Mouse (Mus musculus): ENCODE measurements around the gene Smarca1. TPM values are rescaled to one million over a fixed set of nuclear protein-coding genes. Genes with fewer than 3 reads are reported as not detected.

The Smarca1 gene
- polyA plus RNA-seq (2015; fragmentation: Nextera tagmentation; extraction: Ambion mirVana): 0.75 and 1.3 TPM in 2 replicates

- Histone ChIP-seq H3K4me3 (ENCODE audit: low read depth, low read length) (peak within 1 kb of the TSS; percentile 49), H3K27me3 (ENCODE audit: insufficient read depth, low read length) (0 out of 2 replicates have a peak, but pooled peaks cover 3% of the 10 kb centered on the region), H3K36me3 (replicated peaks; ENCODE audit: insufficient read depth, low read length) (no peaks in the 10 kb centered on the region), H3K9ac (replicated peaks) (no peak within 1 kb of the TSS; the same call in 1 of the 2 replicates), H3K9me3 (ENCODE audit: low read length) (no peaks in the 10 kb centered on the region), H3K27ac (ENCODE audit: low read depth) (no peak within 1 kb of the TSS), H3K4me2 (ENCODE audit: low read depth, low read length) (peak within 1 kb of the TSS; percentile 75), H3K4me1 (ENCODE audit: insufficient read depth) (no peaks in the 10 kb centered on the region)
- no peak for TF ChIP-seq CTCF (IDR thresholded peaks at IDR 0.05; ENCODE audit: low read depth)
- 22% methylated on average over 15 of the region's 17 CpGs for WGBS (ENCODE audit: insufficient replicate concordance)
- DNase-seq (no peak), ATAC-seq (no peak)
Observed at GRCm38 (mm10) chrX:47892431-47893024, at the start of gene Smarca1. Smarca1 (minus strand) TSS chrX:47892974.

DNA sequence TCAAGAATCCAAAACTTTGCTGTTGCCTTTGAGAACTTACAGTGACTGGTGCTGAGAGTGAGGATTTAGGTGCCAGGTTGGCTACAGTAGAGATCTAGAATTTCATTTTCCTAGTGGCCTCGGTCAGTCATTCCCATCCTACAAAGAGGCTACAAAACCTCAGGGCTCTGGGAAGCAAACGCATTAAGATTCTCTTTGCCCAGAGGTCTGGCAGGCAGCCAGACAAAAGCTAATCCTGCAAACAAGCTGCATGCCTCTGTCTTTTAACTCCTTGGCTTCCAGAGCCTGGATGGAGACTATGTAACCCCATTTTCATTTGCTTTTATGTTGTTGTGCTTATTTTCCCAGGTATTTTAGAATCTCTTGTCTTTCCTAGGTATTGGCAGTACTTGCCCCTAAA is 45.0 kb upstream of the Smarca1 start:
- Histone ChIP-seq H3K9ac (replicated peaks) (no peak overlapping the region), H3K9me3 (ENCODE audit: low read length) (no peaks in the 10 kb centered on the region), H3K4me2 (ENCODE audit: low read depth, low read length) (no peak overlapping the region), H3K4me1 (ENCODE audit: insufficient read depth) (no peaks in the 10 kb centered on the region), H3K4me3 (ENCODE audit: low read depth, low read length) (no peak overlapping the region), H3K36me3 (replicated peaks; ENCODE audit: insufficient read depth, low read length) (no peaks in the 10 kb centered on the region; the same call in 1 of the 2 replicates), H3K27ac (ENCODE audit: low read depth) (no peak overlapping the region), H3K27me3 (ENCODE audit: insufficient read depth, low read length) (no peaks in the 10 kb centered on the region)
- 57% methylated on average over 2 of the region's 2 CpGs for WGBS (ENCODE audit: insufficient replicate concordance)
- DNase-seq (peak; percentile 15), ATAC-seq (no peak)
- TF ChIP-seq CTCF (IDR thresholded peaks at IDR 0.05; ENCODE audit: low read depth) (no peak), EP300 (IDR thresholded peaks at IDR 0.05; ENCODE audit: low read depth) (no peak)

DNA sequence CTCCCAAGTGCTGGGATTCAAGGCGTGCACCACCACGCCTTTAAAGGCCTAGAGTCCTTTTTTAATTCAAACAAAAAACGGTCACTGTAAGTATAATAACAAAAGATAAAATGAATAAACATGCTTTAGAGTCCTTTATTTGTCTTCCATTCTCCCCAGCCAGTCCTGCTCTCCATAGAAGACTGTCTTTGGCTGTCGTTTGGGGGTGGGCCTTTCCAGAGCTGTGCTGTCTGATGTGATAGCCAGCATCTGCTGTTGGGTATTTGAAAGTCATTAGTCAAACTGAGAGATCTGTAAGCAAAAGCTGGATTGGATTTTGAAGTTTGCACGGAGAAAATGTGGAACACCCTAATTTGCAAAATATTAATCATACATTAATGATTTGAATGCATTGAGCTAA is 44.1 kb upstream of the Smarca1 start:
- Histone ChIP-seq H3K27me3 (ENCODE audit: insufficient read depth, low read length) (no peaks in the 10 kb centered on the region), H3K4me2 (ENCODE audit: low read depth, low read length) (no peak overlapping the region), H3K4me3 (ENCODE audit: low read depth, low read length) (no peak overlapping the region), H3K36me3 (replicated peaks; ENCODE audit: insufficient read depth, low read length) (no peaks in the 10 kb centered on the region; the same call in 1 of the 2 replicates), H3K4me1 (ENCODE audit: insufficient read depth) (no peaks in the 10 kb centered on the region), H3K9ac (replicated peaks) (no peak overlapping the region), H3K27ac (ENCODE audit: low read depth) (no peak overlapping the region), H3K9me3 (ENCODE audit: low read length) (no peaks in the 10 kb centered on the region)
- no peak for ATAC-seq
- TF ChIP-seq CTCF (IDR thresholded peaks at IDR 0.05; ENCODE audit: low read depth): no peak
- no peak for TF ChIP-seq EP300 (IDR thresholded peaks at IDR 0.05; ENCODE audit: low read depth)
- no peak for DNase-seq
- WGBS (ENCODE audit: insufficient replicate concordance): 76% methylated on average over 5 of the region's 5 CpGs

DNA sequence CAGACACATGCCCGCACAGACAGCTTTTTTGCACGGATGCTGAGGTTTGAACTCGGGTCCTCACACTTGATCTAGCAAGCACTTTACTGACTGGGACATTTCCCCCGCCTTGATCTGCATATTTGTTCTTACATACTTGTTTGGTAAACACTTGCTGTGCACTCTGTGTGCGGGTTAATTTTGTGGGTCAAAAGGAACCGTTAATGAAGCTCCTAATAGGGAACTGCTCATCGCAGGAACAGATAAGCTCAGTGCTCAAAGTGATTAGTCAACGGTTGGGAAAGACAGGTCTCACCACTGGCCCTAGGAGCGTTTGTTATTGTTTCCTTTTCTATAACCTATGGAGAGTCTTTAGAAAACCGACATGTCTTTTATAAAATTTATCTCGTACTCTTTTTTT is 41.6 kb upstream of the Smarca1 start:
- Histone ChIP-seq H3K4me2 (ENCODE audit: low read depth, low read length) (no peak overlapping the region), H3K9me3 (ENCODE audit: low read length) (no peaks in the 10 kb centered on the region), H3K27ac (ENCODE audit: low read depth) (no peak overlapping the region), H3K36me3 (replicated peaks; ENCODE audit: insufficient read depth, low read length) (no peaks in the 10 kb centered on the region), H3K4me3 (ENCODE audit: low read depth, low read length) (no peak overlapping the region), H3K4me1 (ENCODE audit: insufficient read depth) (no peaks in the 10 kb centered on the region), H3K9ac (replicated peaks) (no peak overlapping the region), H3K27me3 (ENCODE audit: insufficient read depth, low read length) (no peaks in the 10 kb centered on the region)
- DNase-seq: no peak
- no peak for TF ChIP-seq CTCF (IDR thresholded peaks at IDR 0.05; ENCODE audit: low read depth)
- no peak for TF ChIP-seq EP300 (IDR thresholded peaks at IDR 0.05; ENCODE audit: low read depth)
- 71% methylated on average over 11 of the region's 11 CpGs for WGBS (ENCODE audit: insufficient replicate concordance)
- no peak for ATAC-seq

DNA sequence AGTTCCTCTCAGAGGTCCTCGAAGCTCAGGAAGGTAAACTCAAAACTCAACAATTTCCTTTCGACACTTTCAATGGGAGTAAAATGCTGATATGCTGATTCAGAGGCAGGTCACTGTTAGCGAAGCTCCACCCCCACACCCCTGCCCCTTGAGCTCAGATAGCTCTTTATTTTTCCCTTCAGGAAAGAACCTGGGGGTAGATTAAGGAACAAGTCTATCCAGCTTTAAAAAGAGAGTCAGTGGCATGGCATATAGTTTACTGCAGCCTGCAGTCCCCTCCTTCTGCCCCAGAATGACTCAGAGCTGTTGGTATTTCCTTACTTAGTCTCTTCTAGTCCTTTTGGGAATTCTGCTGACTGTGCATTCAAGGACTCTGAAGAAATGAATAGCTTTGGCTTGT is 37.7 kb upstream of the Smarca1 start:
- H3K4me3 ChIP-seq (ENCODE audit: low read depth, low read length): no peak overlapping the region
- no peaks in the 10 kb centered on the region for H3K9me3 ChIP-seq (ENCODE audit: low read length)
- TF ChIP-seq CTCF (IDR thresholded peaks at IDR 0.05; ENCODE audit: low read depth): no peak
- TF ChIP-seq EP300 (IDR thresholded peaks at IDR 0.05; ENCODE audit: low read depth): no peak
- no peaks in the 10 kb centered on the region for H3K4me1 ChIP-seq (ENCODE audit: insufficient read depth)
- ATAC-seq (no peak), DNase-seq (no peak)
- H3K36me3 ChIP-seq (replicated peaks; ENCODE audit: insufficient read depth, low read length): no peaks in the 10 kb centered on the region
- H3K27me3 ChIP-seq (ENCODE audit: insufficient read depth, low read length): no peaks in the 10 kb centered on the region
- no peak overlapping the region for H3K9ac ChIP-seq (replicated peaks)
- H3K4me2 ChIP-seq (ENCODE audit: low read depth, low read length): no peak overlapping the region
- no peak overlapping the region for H3K27ac ChIP-seq (ENCODE audit: low read depth)
- WGBS (ENCODE audit: insufficient replicate concordance): 59% methylated on average over 3 of the region's 3 CpGs

DNA sequence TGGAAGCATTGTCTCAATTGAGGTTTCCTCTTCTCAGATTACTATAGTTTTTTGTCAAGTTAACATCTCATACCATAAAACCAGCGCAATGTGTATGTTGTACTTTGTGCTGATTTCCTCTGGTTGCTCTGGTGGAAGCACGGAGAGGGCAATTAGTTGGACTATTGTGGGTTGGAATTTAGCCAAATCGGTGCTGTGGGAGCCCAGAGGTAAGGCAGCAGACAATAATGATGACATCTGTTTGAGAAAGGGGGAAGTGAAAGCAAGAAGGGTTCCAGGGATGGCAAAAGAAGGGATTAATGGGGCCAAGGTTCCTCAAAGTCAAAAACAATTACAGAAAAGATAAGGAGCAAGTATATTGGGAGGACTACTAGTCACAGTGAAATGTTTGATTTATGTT is 35.2 kb upstream of the Smarca1 start:
- ATAC-seq (no peak), DNase-seq (no peak)
- Histone ChIP-seq H3K27ac (ENCODE audit: low read depth) (no peak overlapping the region), H3K4me3 (ENCODE audit: low read depth, low read length) (no peak overlapping the region), H3K9me3 (ENCODE audit: low read length) (no peaks in the 10 kb centered on the region), H3K36me3 (replicated peaks; ENCODE audit: insufficient read depth, low read length) (no peaks in the 10 kb centered on the region), H3K4me2 (ENCODE audit: low read depth, low read length) (no peak overlapping the region), H3K9ac (replicated peaks) (no peak overlapping the region), H3K27me3 (ENCODE audit: insufficient read depth, low read length) (no peaks in the 10 kb centered on the region), H3K4me1 (ENCODE audit: insufficient read depth) (no peaks in the 10 kb centered on the region)
- TF ChIP-seq EP300 (IDR thresholded peaks at IDR 0.05; ENCODE audit: low read depth) (no peak), CTCF (IDR thresholded peaks at IDR 0.05; ENCODE audit: low read depth) (no peak)
- WGBS (ENCODE audit: insufficient replicate concordance): 40% methylated on average over 3 of the region's 3 CpGs

Data from liver, postnatal 0 days (tissue).